29 mouse cellular contexts compared by ENCODE assay signal in genomic region chr12:84921881-84922419, GRCm38 (mm10). TPM values are rescaled to one million over a fixed set of nuclear protein-coding genes. Genes with fewer than 3 reads are reported as not detected.
DNase-seq lines count a peak whose midpoint lies in the region; ATAC-seq and TF ChIP-seq lines count a peak whose summit lies in the region.
"Had no signal": no experiment of that assay in that cellular context is flagged by ENCODE, and none has a peak within 500 bp of the region (broad histone marks: within the 10 kb centered on the region; RNA-seq: fewer than 3 reads in every experiment).

No protein-coding gene starts in this region.

- H3K27me3 ChIP-seq in heart, embryonic 12.5 days (replicated peaks), result no peaks in the 10 kb centered on the region
- no peaks in the 10 kb centered on the region for H3K27me3 ChIP-seq in heart, embryonic 11.5 days (ENCODE audit: control insufficient read depth, insufficient read depth, low read length)
- no peaks in the 10 kb centered on the region for H3K27me3 ChIP-seq in heart, postnatal 0 days (ENCODE audit: control insufficient read depth, insufficient read depth, low read length)
- no peaks in the 10 kb centered on the region for H3K27me3 ChIP-seq in forebrain, embryonic 13.5 days
- H3K27me3 ChIP-seq: CH12.LX; embryonic facial prominence, embryonic 12.5 days; kidney, embryonic 15.5 days; limb, embryonic 12.5 days; liver, embryonic 15.5 days; neural tube, embryonic 12.5 days; stomach, embryonic 15.5 days had no signal

- no peaks in the 10 kb centered on the region; the same call in 1 of the 2 replicates for H3K4me1 ChIP-seq in heart, embryonic 12.5 days (replicated peaks)
- H3K4me1 ChIP-seq in heart, embryonic 11.5 days (ENCODE audit: control insufficient read depth, insufficient read depth, low read length), result no peaks in the 10 kb centered on the region
- H3K4me1 ChIP-seq in heart, postnatal 0 days (ENCODE audit: control insufficient read depth, insufficient read depth), result 0 out of 2 replicates have a peak, but pooled peaks cover 4% of the 10 kb centered on the region
- peaks cover 10% of the 10 kb centered on the region for H3K4me1 ChIP-seq in forebrain, embryonic 13.5 days
- H3K4me1 ChIP-seq: embryonic facial prominence, embryonic 12.5 days; kidney, embryonic 15.5 days; limb, embryonic 12.5 days; liver, embryonic 15.5 days; midbrain, embryonic 10.5 days; neural tube, embryonic 12.5 days; stomach, embryonic 15.5 days had no signal

- H3K27ac ChIP-seq in heart, embryonic 12.5 days (ENCODE audit: poor library complexity, severe bottlenecking), result peak overlapping the region; percentile 12; the same call in 1 of the 2 replicates
- no peak overlapping the region for H3K27ac ChIP-seq in heart, embryonic 11.5 days (ENCODE audit: low read depth, low read length)
- peak overlapping the region; percentile 76 for H3K27ac ChIP-seq in heart, postnatal 0 days (ENCODE audit: low read depth)
- peak overlapping the region; percentile 54; the same call in 1 of the 2 replicates for H3K27ac ChIP-seq in forebrain, embryonic 13.5 days
- H3K27ac ChIP-seq: embryonic facial prominence, embryonic 12.5 days; kidney, embryonic 15.5 days; limb, embryonic 12.5 days; liver, embryonic 15.5 days; midbrain, embryonic 10.5 days; neural tube, embryonic 12.5 days; stomach, embryonic 15.5 days had no signal

- no peaks in the 10 kb centered on the region for H3K9me3 ChIP-seq in heart, embryonic 12.5 days (replicated peaks)
- H3K9me3 ChIP-seq in heart, embryonic 11.5 days (replicated peaks; ENCODE audit: control insufficient read depth, low read length), result no peaks in the 10 kb centered on the region
- H3K9me3 ChIP-seq in heart, postnatal 0 days (replicated peaks; ENCODE audit: control insufficient read depth, low read length), result no peaks in the 10 kb centered on the region
- H3K9me3 ChIP-seq in forebrain, embryonic 13.5 days (replicated peaks), result no peaks in the 10 kb centered on the region
- H3K9me3 ChIP-seq: embryonic facial prominence, embryonic 12.5 days; kidney, embryonic 15.5 days; limb, embryonic 12.5 days; liver, embryonic 15.5 days; midbrain, embryonic 10.5 days; neural tube, embryonic 12.5 days; stomach, embryonic 15.5 days had no signal

- peaks cover 84% of the 10 kb centered on the region for H3K36me3 ChIP-seq in heart, embryonic 12.5 days
- peaks cover 13% of the 10 kb centered on the region for H3K36me3 ChIP-seq in heart, embryonic 11.5 days (ENCODE audit: control insufficient read depth, insufficient read depth, low read length)
- H3K36me3 ChIP-seq in heart, postnatal 0 days (replicated peaks; ENCODE audit: control insufficient read depth, insufficient read depth, low read length), result peaks cover 62% of the 10 kb centered on the region
- H3K36me3 ChIP-seq in forebrain, embryonic 13.5 days (ENCODE audit: poor library complexity, severe bottlenecking), result peaks cover 87% of the 10 kb centered on the region

- 76% methylated on average over 8 of the region's 8 CpGs for WGBS in heart, embryonic 12.5 days
- 82% methylated on average over 8 of the region's 8 CpGs for WGBS in heart, embryonic 11.5 days (ENCODE audit: insufficient replicate concordance)
- WGBS in heart, postnatal 0 days, result 45% methylated on average over 8 of the region's 8 CpGs
- WGBS in forebrain, embryonic 13.5 days, result 34% methylated on average over 8 of the region's 8 CpGs

- DNase-seq in heart, postnatal 0 days (ENCODE audit: low spot score), result peak; percentile 84
- DNase-seq in heart, adult 9 months (ENCODE audit: low spot score in 2 of 2), result no peak
- DNase-seq in retina, embryonic 14.5 days (ENCODE audit: low spot score), result peak; percentile 24
- no peak for DNase-seq in gastrocnemius, postnatal 10 days
- DNase-seq: adrenal gland, adult 8-10 months; B cell, adult 2 months; cerebellum, adult 8-10 months; cerebellum, postnatal 25 days; kidney, adult 18-20 months; kidney, postnatal 25 days; lung, embryonic 14.5 days; lung, postnatal 14 days; right cerebral cortex, postnatal 25 days had no signal

- peak overlapping the region; percentile 35; the same call in 1 of the 2 replicates for H3K4me2 ChIP-seq in heart, embryonic 12.5 days
- H3K4me2 ChIP-seq in heart, embryonic 11.5 days, result no peak overlapping the region
- H3K4me2 ChIP-seq in heart, postnatal 0 days (ENCODE audit: low read depth, low read length), result peak overlapping the region; percentile 45
- H3K4me2 ChIP-seq in forebrain, embryonic 13.5 days, result 0 out of 2 replicates have a peak overlapping the region, but pooled peaks have one; percentile 5
- H3K4me2 ChIP-seq: embryonic facial prominence, embryonic 12.5 days; kidney, embryonic 15.5 days; limb, embryonic 12.5 days; liver, embryonic 15.5 days; lung, embryonic 14.5 days; neural tube, embryonic 12.5 days; stomach, embryonic 15.5 days had no signal

- no peak for TF ChIP-seq EP300 in heart, postnatal 0 days (IDR thresholded peaks at IDR 0.05; ENCODE audit: low read depth)

- no peak for TF ChIP-seq CTCF in heart, postnatal 0 days (IDR thresholded peaks at IDR 0.05; ENCODE audit: low read depth)

- no peak for ATAC-seq in heart, embryonic 12.5 days (ENCODE audit: insufficient number of reproducible peaks, low FRiP score)
- no peak for ATAC-seq in heart, embryonic 11.5 days (replicated peaks; ENCODE audit: insufficient number of reproducible peaks, low FRiP score, low TSS enrichment)
- ATAC-seq in heart, postnatal 0 days (ENCODE audit: insufficient read depth, low read depth), result peak; percentile 71
- no peak for ATAC-seq in forebrain, embryonic 13.5 days
- ATAC-seq in CD4-positive, CD25-positive, alpha-beta regulatory T cell, adult 4 months, result no peak
- ATAC-seq: activated CD4-positive, CD25-positive, alpha-beta regulatory T cell, adult 4 months; hindbrain, embryonic 16.5 days; midbrain, embryonic 16.5 days had no signal

- H3K4me3 ChIP-seq in heart, embryonic 12.5 days, result no peak overlapping the region
- no peak overlapping the region for H3K4me3 ChIP-seq in heart, embryonic 11.5 days (ENCODE audit: low read depth, low read length)
- peak overlapping the region; percentile 4; the same call in 1 of the 2 replicates for H3K4me3 ChIP-seq in heart, postnatal 0 days (ENCODE audit: low read depth, low read length)
- no peak overlapping the region for H3K4me3 ChIP-seq in forebrain, embryonic 13.5 days
- H3K4me3 ChIP-seq: embryonic facial prominence, embryonic 12.5 days; kidney, embryonic 15.5 days; limb, embryonic 12.5 days; liver, embryonic 15.5 days; midbrain, embryonic 10.5 days; neural tube, embryonic 12.5 days; stomach, embryonic 15.5 days had no signal

- no peak overlapping the region for H3K9ac ChIP-seq in heart, embryonic 12.5 days
- no peak overlapping the region for H3K9ac ChIP-seq in heart, embryonic 11.5 days (ENCODE audit: low read depth, low read length)
- H3K9ac ChIP-seq in heart, postnatal 0 days (replicated peaks; ENCODE audit: low read depth, low read length), result peak overlapping the region; percentile 9
- no peak overlapping the region for H3K9ac ChIP-seq in forebrain, embryonic 13.5 days
- H3K9ac ChIP-seq: embryonic facial prominence, embryonic 12.5 days; kidney, embryonic 15.5 days; limb, embryonic 12.5 days; liver, embryonic 15.5 days; lung, embryonic 14.5 days; neural tube, embryonic 12.5 days; stomach, embryonic 15.5 days had no signal

RNA-seq across cellular contexts. Expression of gene Ltbp2, which starts 45.6 kb away (rescaled TPM):
- 0.50 and 0.68 TPM in 2 replicates for polyA plus RNA-seq in heart, embryonic 12.5 days (2016; fragmentation: Nextera tagmentation; extraction: Ambion mirVana)
- 0.21 and 0.37 TPM in 2 replicates for polyA plus RNA-seq in heart, embryonic 11.5 days (2014; fragmentation: Nextera tagmentation; extraction: Ambion mirVana)
- 7.8 and 8.1 TPM in 2 replicates for total RNA-seq in heart, postnatal 0 days (2014; rRNA removed; ENCODE audit: low replicate concordance)
- 1.1 and 1.2 TPM in 2 replicates for polyA plus RNA-seq in heart, postnatal 0 days (2015; fragmentation: Nextera tagmentation; extraction: Ambion mirVana)
- 0.13 TPM in 1 of 2 replicates, not detected in the other for polyA plus RNA-seq in forebrain, embryonic 13.5 days (2015; fragmentation: Nextera tagmentation; extraction: Ambion mirVana)
- polyA plus RNA-seq in CD4-positive, CD25-positive, alpha-beta regulatory T cell, adult 4 months (2017; shearing (Covaris generic)), result not detected
- total RNA-seq in gastrocnemius, postnatal 10 days (2021), result 1 to 10 TPM; 1.9 to 2.5 TPM
- total RNA-seq: granulocyte monocyte progenitor cell, adult 5-6 weeks had no signal
- polyA plus RNA-seq: activated CD4-positive, CD25-positive, alpha-beta regulatory T cell, adult 4 months had no signal

RNA-seq across cellular contexts. Expression of gene Fcf1, which starts 48.7 kb away (rescaled TPM):
- polyA plus RNA-seq in heart, embryonic 12.5 days (2016; fragmentation: Nextera tagmentation; extraction: Ambion mirVana), result 79.4 and 80.3 TPM in 2 replicates
- polyA plus RNA-seq in heart, embryonic 11.5 days (2014; fragmentation: Nextera tagmentation; extraction: Ambion mirVana), result 92.3 and 102 TPM in 2 replicates
- total RNA-seq in heart, postnatal 0 days (2014; rRNA removed; ENCODE audit: low replicate concordance), result 17.8 and 39.1 TPM in 2 replicates
- 85.1 and 90.9 TPM in 2 replicates for polyA plus RNA-seq in heart, postnatal 0 days (2015; fragmentation: Nextera tagmentation; extraction: Ambion mirVana)
- 146 and 167 TPM in 2 replicates for polyA plus RNA-seq in forebrain, embryonic 13.5 days (2015; fragmentation: Nextera tagmentation; extraction: Ambion mirVana)
- 100 to 1,000 TPM; 189 to 203 TPM for polyA plus RNA-seq in CD4-positive, CD25-positive, alpha-beta regulatory T cell, adult 4 months (2017; shearing (Covaris generic))
- total RNA-seq in gastrocnemius, postnatal 10 days (2021), result 10 to 100 TPM; 37.5 to 37.6 TPM

RNA-seq across cellular contexts. Expression of gene Arel1, which starts 48.8 kb away (rescaled TPM):
- 14.4 and 15.4 TPM in 2 replicates for polyA plus RNA-seq in heart, embryonic 12.5 days (2016; fragmentation: Nextera tagmentation; extraction: Ambion mirVana)
- 13.1 and 16.1 TPM in 2 replicates for polyA plus RNA-seq in heart, embryonic 11.5 days (2014; fragmentation: Nextera tagmentation; extraction: Ambion mirVana)
- total RNA-seq in heart, postnatal 0 days (2014; rRNA removed; ENCODE audit: low replicate concordance), result 33.2 and 38.8 TPM in 2 replicates
- polyA plus RNA-seq in heart, postnatal 0 days (2015; fragmentation: Nextera tagmentation; extraction: Ambion mirVana), result 11.0 and 12.1 TPM in 2 replicates
- polyA plus RNA-seq in forebrain, embryonic 13.5 days (2015; fragmentation: Nextera tagmentation; extraction: Ambion mirVana), result 22.1 and 26.7 TPM in 2 replicates
- 10 to 100 TPM; 28.4 to 28.7 TPM for polyA plus RNA-seq in CD4-positive, CD25-positive, alpha-beta regulatory T cell, adult 4 months (2017; shearing (Covaris generic))
- total RNA-seq in gastrocnemius, postnatal 10 days (2021), result 10 to 100 TPM; 20.8 to 23.4 TPM

Comparison
In these comparisons a context has a peak if more than half of its experiments do, and no peak if none do; other contexts are left out.
1. DNase-seq: peak in heart, postnatal 0 days (single experiment) and retina, embryonic 14.5 days (single experiment); none in heart, adult 9 months (0 of 2) and gastrocnemius, postnatal 10 days (single experiment).